8 mouse cellular contexts compared by ENCODE assay signal in genomic region chr17:66208803-66209515, GRCm38 (mm10).
DNase-seq lines count a peak whose midpoint lies in the region; ATAC-seq and TF ChIP-seq lines count a peak whose summit lies in the region.
"Not testable (repeated sequence)": the region's sequence is repeated elsewhere in the genome, so short reads cannot be mapped to it uniquely, and the experiment has no call there.

No protein-coding gene starts in this region.

- not testable (repeated sequence) for H3K9ac ChIP-seq in hindbrain, embryonic 14.5 days; kidney, embryonic 16.5 days (replicated peaks; ENCODE audit: low read length); liver, embryonic 15.5 days; midbrain, embryonic 12.5 days (replicated peaks); stomach, embryonic 14.5 days (replicated peaks; ENCODE audit: low read depth, low read length)

- not testable (repeated sequence) for H3K4me3 ChIP-seq in G1E (ENCODE audit: low read depth, low read length); hindbrain, embryonic 14.5 days (replicated peaks; ENCODE audit: low read length); kidney, embryonic 16.5 days (ENCODE audit: low read length); liver, embryonic 15.5 days (replicated peaks); midbrain, embryonic 12.5 days; stomach, embryonic 14.5 days (ENCODE audit: low read depth, low read length)

- H3K27me3 ChIP-seq in G1E (ENCODE audit: insufficient read depth, low read length); hindbrain, embryonic 14.5 days (ENCODE audit: control insufficient read depth, insufficient read depth, low read length); kidney, embryonic 16.5 days (ENCODE audit: insufficient read depth, low read length); liver, embryonic 15.5 days; midbrain, embryonic 12.5 days; stomach, embryonic 14.5 days (ENCODE audit: control insufficient read depth, insufficient read depth, low read length): not testable (repeated sequence)

- H3K4me2 ChIP-seq in hindbrain, embryonic 14.5 days (replicated peaks); kidney, embryonic 16.5 days (replicated peaks; ENCODE audit: low read depth, low read length); liver, embryonic 15.5 days; midbrain, embryonic 12.5 days (replicated peaks); stomach, embryonic 14.5 days (replicated peaks; ENCODE audit: low read depth, low read length): not testable (repeated sequence)

- not testable (repeated sequence) for H3K27ac ChIP-seq in hindbrain, embryonic 14.5 days; kidney, embryonic 16.5 days (ENCODE audit: low read length); liver, embryonic 15.5 days (replicated peaks); midbrain, embryonic 12.5 days (replicated peaks); stomach, embryonic 14.5 days (ENCODE audit: low read length)

- 41% methylated on average over 3 of the region's 6 CpGs for WGBS in hindbrain, embryonic 14.5 days
- 30% methylated on average over 3 of the region's 6 CpGs for WGBS in kidney, embryonic 16.5 days
- 36% methylated on average over 3 of the region's 6 CpGs for WGBS in liver, embryonic 15.5 days (ENCODE audit: insufficient replicate concordance)
- 39% methylated on average over 3 of the region's 6 CpGs for WGBS in midbrain, embryonic 12.5 days
- 41% methylated on average over 3 of the region's 6 CpGs for WGBS in stomach, embryonic 14.5 days

- not testable (repeated sequence) for DNase-seq in G1E (ENCODE audit: low spot score); hindbrain, embryonic 14.5 days (ENCODE audit: low spot score)
- peak; percentile 35 for DNase-seq in heart, adult 11 months

- H3K36me3 ChIP-seq in G1E (replicated peaks); hindbrain, embryonic 14.5 days (replicated peaks; ENCODE audit: control insufficient read depth, insufficient read depth); kidney, embryonic 16.5 days (ENCODE audit: insufficient read depth, low read length); liver, embryonic 15.5 days (replicated peaks); midbrain, embryonic 12.5 days; stomach, embryonic 14.5 days (ENCODE audit: control insufficient read depth, insufficient read depth, low read length): not testable (repeated sequence)

- H3K9me3 ChIP-seq in G1E (replicated peaks); hindbrain, embryonic 14.5 days (ENCODE audit: control insufficient read depth, low read length); kidney, embryonic 16.5 days (ENCODE audit: low read length); liver, embryonic 15.5 days (replicated peaks); midbrain, embryonic 12.5 days; stomach, embryonic 14.5 days (ENCODE audit: control insufficient read depth, low read depth, low read length): not testable (repeated sequence)

- TF ChIP-seq CTCF in G1E (IDR thresholded peaks at IDR 0.05; ENCODE audit: low read depth, low read length): not testable (repeated sequence)

- H3K4me1 ChIP-seq in G1E (ENCODE audit: insufficient read depth, low read depth, low read length); hindbrain, embryonic 14.5 days (replicated peaks; ENCODE audit: control insufficient read depth, insufficient read depth, low read length); kidney, embryonic 16.5 days (ENCODE audit: insufficient read depth, low read length); liver, embryonic 15.5 days (replicated peaks); midbrain, embryonic 12.5 days; stomach, embryonic 14.5 days (ENCODE audit: control insufficient read depth, insufficient read depth, low read length): not testable (repeated sequence)

- ATAC-seq in G1E (ENCODE audit: extremely low read depth, insufficient number of reproducible peaks, low FRiP score, poor library complexity, severe bottlenecking): peak; percentile 65; the same call in 1 of the 2 replicates
- ATAC-seq in erythroid progenitor cell, adult 5-6 weeks (replicated peaks; ENCODE audit: low FRiP score, poor library complexity, severe bottlenecking): peak; percentile 68
- ATAC-seq in hindbrain, embryonic 14.5 days (ENCODE audit: low FRiP score): peak; percentile 72; the same call in 1 of the 2 replicates
- ATAC-seq in kidney, embryonic 16.5 days (ENCODE audit: low FRiP score, low TSS enrichment): peak; percentile 76
- peak; percentile 47; the same call in 1 of the 2 replicates for ATAC-seq in liver, embryonic 15.5 days (ENCODE audit: insufficient read depth)
- ATAC-seq in midbrain, embryonic 12.5 days (ENCODE audit: low FRiP score, low read depth): peak; percentile 60; the same call in 1 of the 2 replicates
- peak; percentile 76 for ATAC-seq in stomach, embryonic 14.5 days (ENCODE audit: insufficient number of reproducible peaks, insufficient read depth, low FRiP score, low read depth)
